Mouse (Mus musculus) intestine, embryonic 15.5 days (tissue): ENCODE data around the gene Ldhal6b. TPM values are rescaled to one million over a fixed set of nuclear protein-coding genes. Genes with fewer than 3 reads are reported as not detected.

Experiments
- ATAC-seq: fragments of 200-750 bp; cut with Nextera tagmentation; 2 replicates; pipeline ENCODE4 v1.8.0; 2017; ENCODE audit warnings: moderate TSS enrichment, moderate library complexity
- H3K27ac ChIP-seq: fragments of 300-500 bp; sonication (generic); 2 replicates; pipeline ENCODE4 v1.5.1; 2015; ENCODE audit warnings: mild to moderate bottlenecking, inconsistent platforms
- H3K27me3 ChIP-seq: fragments of 300-500 bp; sonication (generic); replicated peaks from 2 replicates; pipeline ENCODE4 v1.6.1; 2015; ENCODE audit warnings: inconsistent platforms
- H3K36me3 ChIP-seq: fragments of 300-500 bp; sonication (generic); 2 replicates; pipeline ENCODE4 v1.6.1; 2015; ENCODE audit warnings: inconsistent platforms
- H3K4me1 ChIP-seq: fragments of 300-500 bp; sonication (generic); replicated peaks from 2 replicates; pipeline ENCODE4 v1.6.1; 2015; ENCODE audit warnings: inconsistent platforms
- H3K4me2 ChIP-seq: fragments of 300-500 bp; sonication (generic); replicated peaks from 2 replicates; pipeline ENCODE4 v1.6.1; 2015; ENCODE audit warnings: mild to moderate bottlenecking, inconsistent platforms
- H3K4me3 ChIP-seq: fragments of 300-500 bp; sonication (generic); replicated peaks from 2 replicates; pipeline ENCODE4 v1.5.1; 2015; ENCODE audit warnings: inconsistent platforms
- H3K9ac ChIP-seq: fragments of 300-500 bp; sonication (generic); 2 replicates; pipeline ENCODE4 v1.6.1; 2015; ENCODE audit warnings: inconsistent platforms
- H3K9me3 ChIP-seq: fragments of 300-500 bp; sonication (generic); 2 replicates; pipeline ENCODE4 v1.6.1; 2016; ENCODE audit warnings: inconsistent platforms
- WGBS: fragments of 180-500 bp; shearing (Covaris S2); methylation state at CpG from one replicate; pipeline ENCODE4 v1.1.7; 2015; 5-methylcytosine and 5-hydroxymethylcytosine counted together
- polyA plus RNA-seq: library from polyadenylated mRNA; unstranded; fragments of >200 nt; fragmentation: Nextera tagmentation; extraction: Ambion mirVana; gene quantifications from 2 replicates; pipeline ENCODE4 v1.2.1, GENCODE M21; 2015

Gene Ldhal6b
- polyA plus RNA-seq, 1 experiment from 2014 or later = not detected

GRCm38 (mm10) chr17:5386885-5387545 lies 31.6 kb downstream of the Ldhal6b start:
- Histone ChIP-seq H3K27ac (no peak overlapping the region), H3K36me3 (no peaks in the 10 kb centered on the region), H3K27me3 (no peaks in the 10 kb centered on the region), H3K9ac (no peak overlapping the region), H3K4me1 (no peaks in the 10 kb centered on the region), H3K9me3 (no peaks in the 10 kb centered on the region), H3K4me2 (no peak overlapping the region), H3K4me3 (no peak overlapping the region)
- no peak for ATAC-seq
- WGBS = 86% methylated on average over 12 of the region's 12 CpGs

- ATAC-seq = no peak
- H3K9me3 ChIP-seq = no peaks in the 10 kb centered on the region
- H3K27ac ChIP-seq = no peak overlapping the region
- H3K4me3 ChIP-seq = no peak overlapping the region
- WGBS = 94% methylated on average over 1 of the region's 1 CpGs
- H3K27me3 ChIP-seq = no peaks in the 10 kb centered on the region
- no peak overlapping the region for H3K9ac ChIP-seq
- no peaks in the 10 kb centered on the region for H3K4me1 ChIP-seq
- no peak overlapping the region for H3K4me2 ChIP-seq
- no peaks in the 10 kb centered on the region for H3K36me3 ChIP-seq
Observed at GRCm38 (mm10) chr17:5385694-5386093, 32.9 kb downstream of the Ldhal6b start.

DNA sequence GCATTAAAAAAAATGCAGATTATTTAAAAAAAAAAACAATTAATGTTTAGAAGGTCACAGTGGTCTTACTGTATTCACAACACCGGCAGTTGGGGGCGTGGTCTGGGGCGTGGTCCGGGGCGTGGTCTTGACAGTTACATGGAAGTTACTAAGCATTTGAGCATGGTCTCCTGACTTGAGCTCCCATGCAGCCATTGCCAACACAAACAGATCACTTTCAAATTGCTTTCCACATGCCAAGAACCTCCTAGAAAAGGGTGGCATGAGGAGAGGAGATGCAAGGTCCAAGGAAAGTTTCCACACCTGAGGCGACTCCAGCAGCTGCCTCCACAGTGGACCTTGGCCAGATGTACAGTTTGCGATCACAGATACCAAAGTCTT lies 40.6 kb downstream of the Ldhal6b start:
- no peak for ATAC-seq
- H3K4me3 ChIP-seq = no peak overlapping the region
- 32% methylated on average over 7 of the region's 7 CpGs for WGBS
- no peaks in the 10 kb centered on the region for H3K36me3 ChIP-seq
- H3K9me3 ChIP-seq = no peaks in the 10 kb centered on the region
- no peak overlapping the region for H3K27ac ChIP-seq
- no peaks in the 10 kb centered on the region for H3K27me3 ChIP-seq
- H3K9ac ChIP-seq = no peak overlapping the region
- H3K4me1 ChIP-seq = no peaks in the 10 kb centered on the region
- H3K4me2 ChIP-seq = no peak overlapping the region

- Histone ChIP-seq H3K4me1 (no peaks in the 10 kb centered on the region), H3K9ac (no peak overlapping the region), H3K4me2 (no peak overlapping the region), H3K27me3 (no peaks in the 10 kb centered on the region), H3K4me3 (no peak overlapping the region), H3K9me3 (no peaks in the 10 kb centered on the region), H3K36me3 (no peaks in the 10 kb centered on the region), H3K27ac (no peak overlapping the region)
- WGBS = 40% methylated on average over 11 of the region's 11 CpGs
- ATAC-seq = no peak
Observed at GRCm38 (mm10) chr17:5377151-5377929, 41.2 kb downstream of the Ldhal6b start.

DNA sequence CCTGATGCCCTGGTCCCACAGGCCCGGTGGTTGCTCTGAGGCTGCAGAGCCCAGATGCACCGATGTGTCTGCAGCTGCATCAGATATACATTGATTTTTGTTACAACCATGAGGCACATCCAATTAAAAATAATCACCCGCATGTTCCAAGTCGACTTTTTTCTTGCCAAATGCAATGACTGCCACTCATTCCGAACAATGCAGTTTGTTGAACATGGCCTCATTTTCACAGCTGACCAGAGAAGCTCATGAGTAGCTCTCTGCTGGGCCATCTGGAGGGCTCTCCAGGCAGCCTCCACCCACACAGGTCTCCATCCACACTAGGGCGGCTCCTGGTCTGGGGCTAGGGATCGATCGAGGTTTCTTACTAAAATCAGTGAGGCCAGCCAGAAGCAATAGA lies 45.6 kb downstream of the Ldhal6b start:
- no peak overlapping the region for H3K9ac ChIP-seq
- no peak for ATAC-seq
- no peak overlapping the region for H3K27ac ChIP-seq
- H3K4me1 ChIP-seq = no peaks in the 10 kb centered on the region
- H3K9me3 ChIP-seq = no peaks in the 10 kb centered on the region
- no peaks in the 10 kb centered on the region for H3K27me3 ChIP-seq
- H3K4me3 ChIP-seq = no peak overlapping the region
- WGBS = 85% methylated on average over 8 of the region's 8 CpGs
- no peak overlapping the region for H3K4me2 ChIP-seq
- H3K36me3 ChIP-seq = no peaks in the 10 kb centered on the region

DNA sequence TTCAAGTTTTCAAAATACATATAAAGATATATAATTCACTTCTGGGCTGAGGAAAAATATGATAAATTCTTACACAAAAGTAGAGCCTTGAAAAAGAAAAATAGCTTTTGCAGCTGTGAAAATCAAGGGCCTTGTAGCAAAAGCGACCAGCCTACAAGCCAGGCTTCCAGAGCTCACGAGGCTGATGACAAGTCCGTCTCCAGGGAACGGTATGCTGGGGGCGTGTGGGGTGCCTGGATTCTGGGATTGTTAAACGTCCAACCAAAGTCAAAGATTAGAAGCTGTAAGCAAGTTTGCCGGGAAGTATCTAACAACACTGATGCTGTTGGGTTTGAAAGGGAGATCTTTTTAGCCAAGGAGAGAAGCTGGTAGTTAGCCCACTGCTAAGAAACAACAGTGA lies 47.0 kb downstream of the Ldhal6b start:
- no peak overlapping the region for H3K4me2 ChIP-seq
- H3K9ac ChIP-seq = no peak overlapping the region
- H3K27me3 ChIP-seq = no peaks in the 10 kb centered on the region
- H3K4me3 ChIP-seq = no peak overlapping the region
- WGBS = 63% methylated on average over 7 of the region's 7 CpGs
- no peaks in the 10 kb centered on the region for H3K9me3 ChIP-seq
- no peak for ATAC-seq
- H3K27ac ChIP-seq = no peak overlapping the region
- no peaks in the 10 kb centered on the region for H3K36me3 ChIP-seq
- H3K4me1 ChIP-seq = no peaks in the 10 kb centered on the region

GRCm38 (mm10) chr17:5371032-5371431 lies 47.5 kb downstream of the Ldhal6b start:
- ATAC-seq = no peak
- no peaks in the 10 kb centered on the region for H3K4me1 ChIP-seq
- H3K9ac ChIP-seq = no peak overlapping the region
- H3K9me3 ChIP-seq = no peaks in the 10 kb centered on the region
- H3K27me3 ChIP-seq = no peaks in the 10 kb centered on the region
- H3K4me2 ChIP-seq = no peak overlapping the region
- no peak overlapping the region for H3K4me3 ChIP-seq
- no peak overlapping the region for H3K27ac ChIP-seq
- 76% methylated on average over 4 of the region's 4 CpGs for WGBS
- H3K36me3 ChIP-seq = no peaks in the 10 kb centered on the region

Other genes starting within 250 kb of the Ldhal6b start
- gene Tmem242, start 21.5 kb upstream of the Ldhal6b start, polyA plus RNA-seq = 114 and 124 TPM in 2 replicates
- gene Zdhhc14, start 73.8 kb upstream of the Ldhal6b start, polyA plus RNA-seq = 2.3 and 2.5 TPM in 2 replicates